Mouse (Mus musculus): Measurements from ENCODE around the gene Cacna1c.

Gene Cacna1c

DNA sequence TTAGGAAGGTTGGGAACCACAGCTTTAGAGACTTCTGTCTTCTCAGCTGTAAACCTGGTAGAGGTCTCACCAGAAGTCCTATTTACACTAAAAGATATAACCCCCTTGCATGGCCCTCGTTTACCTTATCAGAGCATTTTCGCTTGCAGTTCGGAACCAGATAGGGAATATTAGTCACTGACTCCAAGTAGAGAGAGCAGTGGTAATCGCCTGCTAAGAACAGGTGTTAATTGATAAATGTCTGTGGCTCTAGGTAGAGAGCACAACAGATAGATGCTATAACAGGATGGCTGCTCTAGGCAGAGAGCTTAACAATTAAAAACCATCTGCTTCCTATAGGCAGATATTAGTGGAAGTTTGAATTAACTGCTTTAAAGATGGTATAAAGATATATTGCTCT is 657.6 kb downstream of the Cacna1c start:
- no peak for DNase-seq
